Mouse (Mus musculus) kidney, embryonic 15.5 days (tissue): ENCODE results near the gene Slc39a11. TPM values are rescaled to one million over a fixed set of nuclear protein-coding genes. Genes with fewer than 3 reads are reported as not detected.

Source experiments
- ATAC-seq: fragments of 200-750 bp; cut with Nextera tagmentation; replicated peaks from 2 replicates; pipeline ENCODE4 v1.8.0; 2017; ENCODE audit warnings: moderate TSS enrichment; ENCODE audit not compliant: low FRiP score
- H3K27ac ChIP-seq: fragments of 300-500 bp; sonication (generic); 2 replicates; pipeline ENCODE4 v1.5.1; 2015; ENCODE audit warnings: mild to moderate bottlenecking, inconsistent platforms
- H3K27me3 ChIP-seq: fragments of 300-500 bp; sonication (generic); 2 replicates; pipeline ENCODE4 v1.6.1; 2015; ENCODE audit warnings: inconsistent platforms
- H3K36me3 ChIP-seq: fragments of 300-500 bp; sonication (generic); 2 replicates; pipeline ENCODE4 v1.6.1; 2015; ENCODE audit warnings: inconsistent platforms
- H3K4me1 ChIP-seq: fragments of 300-500 bp; sonication (generic); 2 replicates; pipeline ENCODE4 v1.6.1; 2015; ENCODE audit warnings: inconsistent platforms
- H3K4me2 ChIP-seq: fragments of 300-500 bp; sonication (generic); 2 replicates; pipeline ENCODE4 v1.6.1; 2015; ENCODE audit warnings: moderate library complexity, mild to moderate bottlenecking, inconsistent platforms
- H3K4me3 ChIP-seq: fragments of 300-500 bp; sonication (generic); replicated peaks from 2 replicates; pipeline ENCODE4 v1.5.1; 2015; ENCODE audit warnings: mild to moderate bottlenecking, inconsistent platforms
- H3K9ac ChIP-seq: fragments of 300-500 bp; sonication (generic); 2 replicates; pipeline ENCODE4 v1.6.1; 2015; ENCODE audit warnings: mild to moderate bottlenecking, inconsistent platforms
- H3K9me3 ChIP-seq: fragments of 300-500 bp; sonication (generic); replicated peaks from 2 replicates; pipeline ENCODE4 v1.6.1; 2016; ENCODE audit warnings: inconsistent platforms
- WGBS: fragments of 180-500 bp; shearing (Covaris S2); methylation state at CpG from one replicate; pipeline ENCODE4 v1.1.7; 2015; ENCODE audit warnings: mixed read lengths; 5-methylcytosine and 5-hydroxymethylcytosine counted together
- polyA plus RNA-seq: library from polyadenylated mRNA; unstranded; fragments of >200 nt; fragmentation: Nextera tagmentation; extraction: Ambion mirVana; gene quantifications from 2 replicates; pipeline ENCODE4 v1.2.1, GENCODE M21; 2015

The Slc39a11 gene
- polyA plus RNA-seq, 1 experiment from 2014 or later, result 22.2 TPM

DNA sequence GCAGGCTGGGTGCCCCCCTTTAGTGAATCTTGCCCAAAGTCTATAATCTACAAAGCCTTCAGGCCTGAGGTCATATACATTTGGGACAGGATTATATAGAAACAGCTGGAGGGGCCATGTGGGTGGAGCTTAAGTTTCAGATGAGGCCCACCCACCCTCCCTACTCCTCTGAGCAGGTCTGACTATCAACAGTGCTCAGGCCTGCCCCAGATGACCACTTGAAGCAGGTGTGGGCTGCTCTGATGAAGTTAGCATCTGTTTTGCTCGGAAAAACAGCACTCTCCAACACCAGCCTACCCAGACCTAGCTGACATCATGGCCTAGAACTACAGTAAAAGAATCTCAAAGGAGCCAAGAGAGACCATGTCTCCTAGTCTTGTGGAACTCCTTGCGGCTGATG is 189.8 kb downstream of the Slc39a11 start:
- no peaks in the 10 kb centered on the region for H3K27me3 ChIP-seq
- H3K4me2 ChIP-seq, result no peak overlapping the region
- WGBS, result 84% methylated on average over 2 of the region's 2 CpGs
- ATAC-seq, result no peak
- peaks cover 9% of the 10 kb centered on the region; the same call in 1 of the 2 replicates for H3K9me3 ChIP-seq
- H3K4me1 ChIP-seq, result peaks cover 25% of the 10 kb centered on the region
- H3K27ac ChIP-seq, result no peak overlapping the region
- no peaks in the 10 kb centered on the region for H3K36me3 ChIP-seq
- H3K9ac ChIP-seq, result no peak overlapping the region
- no peak overlapping the region for H3K4me3 ChIP-seq

DNA sequence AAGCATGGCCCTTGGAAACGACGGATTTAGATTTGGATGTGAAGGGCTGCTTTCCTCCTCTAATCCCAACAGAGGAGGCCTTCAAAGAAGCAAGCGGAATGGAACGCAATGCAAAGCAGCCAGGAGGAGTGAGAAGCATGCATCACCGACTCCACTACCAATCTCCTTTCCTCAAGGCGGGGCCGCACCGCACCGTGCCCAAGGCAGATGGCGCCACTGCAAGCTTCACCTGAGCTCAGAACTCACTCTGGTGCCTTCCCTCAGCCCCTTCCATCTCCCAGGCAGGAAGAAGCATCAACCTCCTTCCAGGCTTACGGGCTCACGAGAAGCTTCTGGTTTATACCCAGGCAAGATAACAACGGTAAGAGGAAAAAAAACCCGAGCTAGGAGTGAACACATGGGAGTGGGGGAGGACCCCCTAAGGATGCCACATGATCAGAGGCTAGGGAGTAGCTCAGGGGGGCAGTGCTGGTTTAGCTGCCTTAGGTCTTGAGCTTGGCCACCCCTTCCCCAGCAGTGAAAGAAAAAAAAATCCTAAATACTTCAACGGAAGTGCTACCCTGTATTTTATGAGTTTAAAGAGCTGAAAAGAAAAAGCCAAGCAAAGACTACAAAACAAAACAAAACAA is 191.2 kb downstream of the Slc39a11 start:
- no peak overlapping the region for H3K9ac ChIP-seq
- H3K4me3 ChIP-seq, result no peak overlapping the region
- peak overlapping the region; percentile 30 for H3K4me2 ChIP-seq
- H3K27ac ChIP-seq, result peak overlapping the region; percentile 78
- peaks cover 26% of the 10 kb centered on the region for H3K4me1 ChIP-seq
- WGBS, result 39% methylated on average over 15 of the region's 15 CpGs
- H3K36me3 ChIP-seq, result no peaks in the 10 kb centered on the region
- no peaks in the 10 kb centered on the region for H3K27me3 ChIP-seq
- H3K9me3 ChIP-seq, result peaks cover 9% of the 10 kb centered on the region; the same call in 1 of the 2 replicates
- peak; percentile 59 for ATAC-seq

DNA sequence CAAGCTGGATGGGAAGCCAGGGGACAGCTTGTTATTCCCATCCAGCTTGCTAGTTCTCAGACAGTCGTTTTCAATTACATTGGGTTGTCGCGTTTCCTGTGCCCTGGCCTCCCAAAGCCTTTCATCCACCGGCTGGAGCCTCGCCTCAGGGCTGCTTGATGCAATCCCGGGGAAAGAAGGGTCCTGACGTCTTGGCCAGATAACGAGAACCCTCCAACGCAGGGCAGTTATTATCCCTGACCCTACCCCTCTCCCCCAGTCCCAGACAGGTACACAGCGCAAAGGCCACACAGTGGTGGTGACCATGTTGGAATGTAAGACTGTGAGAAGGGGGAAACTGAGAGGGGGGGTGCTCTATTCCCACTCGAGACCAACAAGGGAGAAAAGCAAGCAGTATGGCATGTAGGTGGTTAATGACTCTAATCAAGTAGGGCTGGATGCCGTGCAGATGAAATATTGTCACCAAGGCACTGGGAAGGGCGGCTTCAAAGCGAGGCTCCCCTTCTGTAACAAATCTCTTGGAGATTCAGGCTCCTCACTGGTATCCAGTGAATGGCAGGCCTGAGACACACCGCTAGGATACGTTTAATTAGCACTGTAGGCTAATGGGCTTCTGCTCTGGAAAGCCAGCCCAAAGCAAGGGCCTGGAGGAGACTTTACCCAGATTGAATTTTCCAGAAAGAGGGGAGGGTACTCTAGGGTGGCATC is 196.9 kb downstream of the Slc39a11 start:
- H3K9ac ChIP-seq, result no peak overlapping the region
- peaks cover 9% of the 10 kb centered on the region; the same call in 1 of the 2 replicates for H3K9me3 ChIP-seq
- H3K36me3 ChIP-seq, result no peaks in the 10 kb centered on the region
- no peak overlapping the region for H3K27ac ChIP-seq
- H3K27me3 ChIP-seq, result no peaks in the 10 kb centered on the region
- H3K4me2 ChIP-seq, result 0 out of 2 replicates have a peak overlapping the region, but pooled peaks have one; percentile 7
- H3K4me1 ChIP-seq, result peaks cover 17% of the 10 kb centered on the region
- peak; percentile 46; the same call in 1 of the 2 replicates for ATAC-seq
- no peak overlapping the region for H3K4me3 ChIP-seq
- 11% methylated on average over 16 of the region's 16 CpGs for WGBS

DNA sequence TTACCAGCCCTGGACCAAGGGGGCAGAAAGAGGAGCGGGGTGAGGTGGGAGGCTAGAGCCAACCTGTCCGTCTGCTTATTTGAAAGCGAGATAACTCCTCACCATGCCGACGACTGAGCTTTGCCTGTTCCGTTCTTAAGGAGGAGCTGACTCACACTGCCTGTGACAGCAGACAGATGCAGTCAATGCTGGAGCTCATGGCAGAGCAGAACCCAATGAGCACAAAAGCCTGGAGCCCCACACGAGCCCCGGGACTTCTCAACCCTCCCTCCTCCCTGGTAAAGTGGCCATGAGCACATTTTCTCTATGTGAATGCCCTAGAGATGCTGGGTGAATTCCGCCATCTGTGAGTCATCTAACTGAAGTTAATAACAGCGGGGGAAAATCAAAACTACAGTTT is 198.6 kb downstream of the Slc39a11 start:
- Histone ChIP-seq H3K27ac (no peak overlapping the region), H3K9ac (no peak overlapping the region), H3K4me2 (no peak overlapping the region), H3K4me1 (peaks cover 17% of the 10 kb centered on the region), H3K27me3 (no peaks in the 10 kb centered on the region), H3K4me3 (no peak overlapping the region), H3K9me3 (peaks cover 1% of the 10 kb centered on the region; the same call in 1 of the 2 replicates), H3K36me3 (no peaks in the 10 kb centered on the region)
- ATAC-seq, result no peak
- WGBS, result 78% methylated on average over 10 of the region's 10 CpGs

DNA sequence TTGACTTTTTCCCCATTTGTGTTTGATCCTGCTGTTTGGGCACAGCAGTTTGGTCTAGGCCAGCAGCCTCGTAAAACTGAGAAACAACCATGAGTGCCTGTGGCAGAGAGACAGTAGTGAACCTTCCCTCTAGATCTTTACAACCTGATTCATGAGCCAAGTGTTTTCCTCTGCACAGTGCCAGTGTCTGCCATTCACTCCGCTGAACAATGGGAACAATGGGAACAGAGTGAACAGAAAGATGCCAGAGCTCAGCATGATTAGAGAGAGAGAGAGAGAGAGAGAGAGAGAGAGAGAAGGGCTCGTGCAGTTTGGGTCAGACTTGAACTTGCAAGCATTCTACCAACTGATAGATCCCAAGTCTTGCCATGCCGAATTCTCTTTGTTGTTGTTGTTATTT is 199.2 kb downstream of the Slc39a11 start:
- no peak overlapping the region for H3K9ac ChIP-seq
- WGBS, result 83% methylated on average over 4 of the region's 4 CpGs
- no peak overlapping the region for H3K4me2 ChIP-seq
- no peaks in the 10 kb centered on the region for H3K9me3 ChIP-seq
- peaks cover 17% of the 10 kb centered on the region for H3K4me1 ChIP-seq
- H3K27ac ChIP-seq, result no peak overlapping the region
- no peaks in the 10 kb centered on the region for H3K36me3 ChIP-seq
- no peak overlapping the region for H3K4me3 ChIP-seq
- ATAC-seq, result no peak
- H3K27me3 ChIP-seq, result no peaks in the 10 kb centered on the region

DNA sequence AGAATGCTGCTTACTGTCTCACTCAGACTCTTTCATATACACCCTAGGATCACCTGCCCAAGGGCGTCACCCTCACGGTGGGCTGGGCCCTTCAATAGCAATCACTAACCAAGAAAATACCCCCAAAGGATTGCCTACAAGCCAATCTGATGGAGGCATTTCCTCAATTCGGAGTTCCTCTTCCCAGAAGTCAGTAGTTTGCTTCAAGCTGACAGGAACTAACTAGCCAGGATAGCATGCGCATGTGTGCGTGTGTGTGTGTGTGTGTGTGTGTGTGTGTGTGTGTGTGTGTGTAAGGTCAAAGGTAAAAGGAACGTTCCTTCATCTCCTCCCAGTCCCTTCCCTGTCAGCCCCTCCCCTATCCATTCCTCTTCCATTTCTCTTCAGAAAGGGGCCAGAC is 199.9 kb downstream of the Slc39a11 start:
- peaks cover 17% of the 10 kb centered on the region for H3K4me1 ChIP-seq
- no peaks in the 10 kb centered on the region for H3K9me3 ChIP-seq
- no peak overlapping the region for H3K9ac ChIP-seq
- H3K27me3 ChIP-seq, result no peaks in the 10 kb centered on the region
- H3K4me3 ChIP-seq, result no peak overlapping the region
- no peak for ATAC-seq
- no peak overlapping the region for H3K4me2 ChIP-seq
- no peak overlapping the region for H3K27ac ChIP-seq
- H3K36me3 ChIP-seq, result no peaks in the 10 kb centered on the region
- WGBS, result 90% methylated on average over 6 of the region's 6 CpGs

DNA sequence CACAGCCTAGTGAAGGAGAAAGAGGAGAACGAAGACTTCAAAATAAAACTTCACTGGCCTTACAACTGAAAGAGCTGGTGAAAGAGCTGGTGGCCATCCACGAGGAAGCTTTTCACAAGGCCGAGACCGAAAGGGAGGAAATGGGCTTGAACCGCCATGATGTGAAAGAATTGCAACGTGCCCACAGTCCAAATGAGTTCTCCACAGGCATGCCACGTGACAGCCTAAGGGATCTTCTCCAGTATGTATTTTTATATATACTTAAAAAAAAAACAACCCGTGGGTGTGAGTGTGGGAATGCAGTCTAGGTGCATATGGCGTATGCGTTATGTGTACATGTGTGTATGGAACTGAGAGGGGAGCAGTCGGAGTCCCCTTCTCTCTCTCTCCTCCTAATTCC is 207.8 kb downstream of the Slc39a11 start:
- 95% methylated on average over 11 of the region's 11 CpGs for WGBS
- no peaks in the 10 kb centered on the region for H3K27me3 ChIP-seq
- ATAC-seq, result no peak
- no peak overlapping the region for H3K4me2 ChIP-seq
- H3K36me3 ChIP-seq, result peaks cover 4% of the 10 kb centered on the region; the same call in 1 of the 2 replicates
- 0 out of 2 replicates have a peak, but pooled peaks cover 3% of the 10 kb centered on the region for H3K9me3 ChIP-seq
- H3K9ac ChIP-seq, result no peak overlapping the region
- H3K27ac ChIP-seq, result no peak overlapping the region
- H3K4me1 ChIP-seq, result peaks cover 12% of the 10 kb centered on the region
- no peak overlapping the region for H3K4me3 ChIP-seq

DNA sequence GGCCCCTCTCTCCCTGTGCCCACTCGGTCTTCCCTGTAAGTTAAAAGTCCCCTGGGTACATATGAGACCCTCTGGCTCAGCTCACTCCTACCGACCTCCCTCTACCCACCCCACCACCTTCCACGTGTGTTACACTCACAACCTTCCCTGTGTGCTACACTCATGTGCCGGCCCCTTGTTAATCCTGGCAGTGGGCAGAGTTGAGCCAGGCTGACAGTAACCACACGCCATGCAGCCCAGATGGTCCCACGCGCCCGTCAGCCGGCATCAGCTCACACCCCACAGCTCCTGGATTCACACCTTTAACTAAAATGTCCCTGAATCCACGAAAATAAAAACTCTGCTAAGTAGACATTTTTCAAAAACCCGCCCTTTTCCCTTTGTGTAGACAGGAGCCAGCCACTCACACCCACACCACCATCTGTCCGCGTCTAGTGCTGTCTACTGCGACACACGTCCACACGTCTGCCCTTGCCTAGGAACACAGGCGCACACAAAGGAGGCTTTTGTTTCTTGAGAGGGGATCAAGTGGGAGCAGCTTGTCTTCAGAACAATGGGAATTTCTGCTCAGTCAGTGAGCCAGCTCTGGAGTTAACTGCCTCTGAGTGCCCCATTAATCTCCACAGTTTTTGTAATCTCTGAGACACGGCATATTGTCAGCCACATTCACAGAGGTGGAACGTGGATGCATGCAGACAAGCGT is 210.4 kb downstream of the Slc39a11 start:
- Histone ChIP-seq H3K4me1 (peaks cover 12% of the 10 kb centered on the region), H3K27ac (0 out of 2 replicates have a peak overlapping the region, but pooled peaks have one; percentile 37), H3K9ac (no peak overlapping the region), H3K27me3 (no peaks in the 10 kb centered on the region), H3K9me3 (0 out of 2 replicates have a peak, but pooled peaks cover 3% of the 10 kb centered on the region), H3K4me2 (no peak overlapping the region), H3K4me3 (no peak overlapping the region), H3K36me3 (peaks cover 4% of the 10 kb centered on the region; the same call in 1 of the 2 replicates)
- peak; percentile 20; the same call in 1 of the 2 replicates for ATAC-seq
- WGBS, result 59% methylated on average over 20 of the region's 20 CpGs

DNA sequence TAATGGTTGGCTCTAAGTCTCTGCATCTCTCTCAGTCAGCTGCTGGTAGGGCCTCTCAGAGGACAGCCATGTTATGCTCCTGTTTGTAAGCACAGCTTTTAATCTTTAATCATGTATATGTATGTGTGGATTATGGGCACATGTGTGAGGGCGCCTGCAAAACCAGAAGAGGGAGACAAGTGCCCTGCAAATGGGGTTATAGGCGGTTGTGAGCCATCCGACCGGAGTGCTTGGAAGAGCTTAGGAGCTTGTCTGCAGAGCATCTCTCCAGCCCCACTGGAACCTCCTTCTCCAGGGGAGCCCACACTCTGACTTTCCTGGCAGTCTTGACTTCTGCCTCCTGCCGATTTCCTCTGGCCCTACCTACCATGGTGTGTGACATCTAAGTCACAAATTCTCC is 211.0 kb downstream of the Slc39a11 start:
- Histone ChIP-seq H3K4me1 (peaks cover 12% of the 10 kb centered on the region), H3K4me3 (no peak overlapping the region), H3K4me2 (no peak overlapping the region), H3K9me3 (0 out of 2 replicates have a peak, but pooled peaks cover 3% of the 10 kb centered on the region), H3K9ac (no peak overlapping the region), H3K27me3 (no peaks in the 10 kb centered on the region), H3K36me3 (peaks cover 4% of the 10 kb centered on the region; the same call in 1 of the 2 replicates), H3K27ac (no peak overlapping the region)
- WGBS, result 93% methylated on average over 5 of the region's 5 CpGs
- ATAC-seq, result no peak

DNA sequence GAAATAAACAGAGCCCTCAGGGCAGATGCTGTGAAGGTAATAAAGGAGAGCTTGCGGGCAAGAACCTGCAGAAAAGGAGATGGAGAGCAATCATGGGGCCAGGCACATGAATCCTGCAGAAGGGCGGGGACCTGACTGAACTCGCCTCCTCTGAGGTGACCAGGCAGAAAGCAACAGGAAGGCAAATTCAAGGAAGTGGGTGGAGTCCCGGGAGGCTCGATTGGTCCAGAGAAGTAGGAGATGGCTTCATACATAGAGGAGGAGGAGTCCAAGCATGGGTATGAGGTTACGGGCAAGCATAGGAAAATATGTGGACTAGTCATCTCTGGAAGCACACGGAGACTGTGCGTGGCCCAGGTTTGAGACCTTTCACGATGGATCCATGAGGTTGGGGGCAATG is 212.5 kb downstream of the Slc39a11 start:
- Histone ChIP-seq H3K27ac (no peak overlapping the region), H3K4me1 (peaks cover 12% of the 10 kb centered on the region), H3K9me3 (0 out of 2 replicates have a peak, but pooled peaks cover 3% of the 10 kb centered on the region), H3K4me3 (no peak overlapping the region), H3K9ac (no peak overlapping the region), H3K27me3 (no peaks in the 10 kb centered on the region), H3K4me2 (no peak overlapping the region), H3K36me3 (peaks cover 4% of the 10 kb centered on the region; the same call in 1 of the 2 replicates)
- 82% methylated on average over 9 of the region's 9 CpGs for WGBS
- 0 out of 2 replicates have a peak, but pooled peaks have one; percentile 26 for ATAC-seq

DNA sequence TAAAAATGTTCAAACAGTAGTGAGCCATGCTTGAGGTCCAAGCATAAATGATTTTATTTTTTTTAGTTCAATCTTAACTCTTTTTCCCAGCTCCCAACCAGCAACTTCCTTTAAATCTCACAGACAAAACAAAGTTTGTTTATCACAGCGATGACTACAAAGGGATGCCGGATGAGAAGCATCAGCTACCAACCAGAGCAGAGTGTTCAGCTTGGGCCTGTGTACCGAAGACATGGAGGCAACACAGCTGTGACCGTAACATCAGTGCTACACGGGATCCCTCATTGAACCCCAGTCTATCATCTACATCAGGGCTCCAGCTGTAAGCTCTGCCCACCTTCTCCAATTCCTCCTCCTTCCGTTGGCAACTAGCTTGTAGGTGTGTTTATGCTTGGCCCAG is 213.6 kb downstream of the Slc39a11 start:
- H3K4me3 ChIP-seq, result no peak overlapping the region
- no peak overlapping the region for H3K27ac ChIP-seq
- H3K4me2 ChIP-seq, result no peak overlapping the region
- H3K4me1 ChIP-seq, result peaks cover 12% of the 10 kb centered on the region
- 0 out of 2 replicates have a peak, but pooled peaks cover 3% of the 10 kb centered on the region for H3K9me3 ChIP-seq
- no peak overlapping the region for H3K9ac ChIP-seq
- no peak for ATAC-seq
- H3K36me3 ChIP-seq, result peaks cover 4% of the 10 kb centered on the region; the same call in 1 of the 2 replicates
- WGBS, result 81% methylated on average over 6 of the region's 6 CpGs
- H3K27me3 ChIP-seq, result no peaks in the 10 kb centered on the region

DNA sequence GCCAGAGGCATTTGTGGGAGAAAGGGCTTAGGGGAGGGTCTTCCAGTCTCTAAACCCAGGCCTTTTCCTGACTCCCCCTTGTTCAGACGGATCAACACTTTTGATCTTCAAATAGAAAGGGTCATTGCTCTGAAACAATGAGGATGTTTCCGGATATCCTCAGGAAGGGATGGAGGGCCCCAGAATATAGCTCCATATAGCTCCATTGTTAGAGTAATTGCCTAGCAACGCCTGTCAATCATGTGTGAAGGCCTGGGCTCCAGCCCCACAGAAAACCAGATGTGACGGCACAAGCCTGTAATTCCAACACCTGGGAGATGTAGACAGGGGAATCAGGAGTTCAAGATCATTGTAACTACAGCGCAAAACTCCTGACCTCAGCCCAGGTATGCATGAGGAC is 214.2 kb downstream of the Slc39a11 start:
- Histone ChIP-seq H3K27ac (no peak overlapping the region), H3K4me2 (no peak overlapping the region), H3K4me1 (peaks cover 12% of the 10 kb centered on the region), H3K27me3 (no peaks in the 10 kb centered on the region), H3K36me3 (no peaks in the 10 kb centered on the region), H3K9ac (no peak overlapping the region), H3K4me3 (no peak overlapping the region), H3K9me3 (no peaks in the 10 kb centered on the region)
- WGBS, result 44% methylated on average over 5 of the region's 5 CpGs
- no peak for ATAC-seq
